Mouse (Mus musculus) splenic B cell, adult 2 months (primary cell): ENCODE results near the gene Rimklb.
"Not testable (repeated sequence)": the region's sequence is repeated elsewhere in the genome, so short reads cannot be mapped to it uniquely, and the experiment has no call there.

Experiments
- DNase-seq: peaks from one replicate; pipeline ENCODE4 v3.0.0-alpha.2; 2011; ENCODE audit warnings: low read depth, low spot score
- H3K27me3 ChIP-seq: 2 replicates; pipeline ENCODE4 v1.6.1; 2012; ENCODE audit warnings: mild to moderate bottlenecking, low read length, moderate library complexity, mixed read lengths; ENCODE audit not compliant: control insufficient read depth, poor library complexity, insufficient read depth, severe bottlenecking
- H3K36me3 ChIP-seq: 2 replicates; pipeline ENCODE4 v1.6.1; 2012; ENCODE audit warnings: mild to moderate bottlenecking, low read length, moderate library complexity, mixed read lengths; ENCODE audit not compliant: control insufficient read depth, poor library complexity, insufficient read depth, severe bottlenecking

Gene Rimklb

DNA sequence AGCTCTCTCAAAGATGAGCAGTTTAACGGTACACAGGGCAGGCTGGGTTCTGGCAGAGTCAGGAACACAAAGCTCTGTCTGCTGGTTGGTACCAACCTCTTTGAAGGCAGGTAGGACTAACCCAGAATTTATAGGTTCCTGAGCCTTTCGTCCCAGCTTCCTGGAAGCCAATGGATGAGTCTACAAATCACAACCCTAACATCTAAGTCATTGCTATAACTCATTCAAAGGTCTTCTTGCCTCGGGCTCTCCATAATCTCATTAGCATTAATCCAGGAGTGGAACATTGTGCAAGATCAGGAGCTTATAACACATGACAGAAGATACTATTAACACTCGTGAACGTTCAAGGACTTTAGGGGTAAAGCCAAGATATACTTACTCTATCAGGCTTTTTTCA lies at the start of gene Rimklb:
Rimklb (minus strand) TSS at position 101 of the 400 bp plus-strand sequence.
- no peaks in the 10 kb centered on the region; the same call in none of the 2 replicates for H3K27me3 ChIP-seq
- no peak for DNase-seq
- no peaks in the 10 kb centered on the region for H3K36me3 ChIP-seq

DNA sequence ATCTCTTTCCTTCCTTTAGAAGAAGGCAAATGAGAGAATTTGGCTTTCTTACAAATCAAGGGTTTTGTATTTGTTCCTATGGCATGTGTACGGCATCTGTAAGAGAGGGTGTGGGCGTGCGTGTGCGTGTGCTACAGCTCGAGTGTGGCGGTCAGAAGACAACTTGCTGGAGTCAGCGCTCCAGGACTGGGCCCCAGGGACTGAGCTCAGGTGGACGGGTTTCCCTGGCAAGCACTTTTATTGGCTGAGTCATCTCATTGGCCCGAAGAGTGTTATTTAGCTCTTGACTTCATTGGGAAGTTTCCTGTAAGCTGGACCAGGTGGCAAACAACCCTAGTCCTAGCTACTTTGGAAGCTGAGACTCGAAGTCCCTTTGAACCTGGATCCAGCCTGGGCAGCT lies 47.4 kb upstream of the Rimklb start:
- Histone ChIP-seq H3K27me3 (no peaks in the 10 kb centered on the region), H3K36me3 (no peaks in the 10 kb centered on the region)
- DNase-seq, result no peak

DNA sequence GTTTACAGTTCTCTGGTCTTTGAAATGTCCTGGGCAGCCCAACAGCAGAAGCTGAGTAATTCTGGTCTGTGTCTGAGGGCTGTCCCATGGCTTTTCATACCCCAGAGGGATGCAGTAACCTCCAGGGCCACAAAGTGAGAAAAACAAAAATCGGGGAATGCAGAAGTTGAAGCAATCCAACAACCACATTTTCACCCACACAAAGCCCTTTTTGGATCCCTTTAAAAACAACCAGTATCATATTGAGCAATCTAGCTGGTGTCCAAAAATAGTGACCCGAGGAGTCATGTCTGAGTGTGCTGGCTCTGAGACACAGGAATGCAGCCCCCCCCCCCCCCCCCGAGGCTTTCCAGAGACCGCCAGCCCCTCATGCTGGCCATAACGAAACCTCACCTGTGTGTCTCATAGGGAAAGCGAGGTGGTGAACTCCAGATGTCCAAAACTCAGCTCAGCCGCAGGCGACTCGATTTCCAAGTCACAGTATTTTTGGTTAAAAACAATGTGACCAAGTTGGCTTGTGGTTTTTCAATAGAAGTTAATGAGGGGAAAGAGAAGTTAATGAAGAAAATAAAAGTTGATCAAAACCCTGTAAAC lies 46.8 kb upstream of the Rimklb start:
- no peak for DNase-seq
- no peaks in the 10 kb centered on the region for H3K36me3 ChIP-seq
- no peaks in the 10 kb centered on the region for H3K27me3 ChIP-seq

DNA sequence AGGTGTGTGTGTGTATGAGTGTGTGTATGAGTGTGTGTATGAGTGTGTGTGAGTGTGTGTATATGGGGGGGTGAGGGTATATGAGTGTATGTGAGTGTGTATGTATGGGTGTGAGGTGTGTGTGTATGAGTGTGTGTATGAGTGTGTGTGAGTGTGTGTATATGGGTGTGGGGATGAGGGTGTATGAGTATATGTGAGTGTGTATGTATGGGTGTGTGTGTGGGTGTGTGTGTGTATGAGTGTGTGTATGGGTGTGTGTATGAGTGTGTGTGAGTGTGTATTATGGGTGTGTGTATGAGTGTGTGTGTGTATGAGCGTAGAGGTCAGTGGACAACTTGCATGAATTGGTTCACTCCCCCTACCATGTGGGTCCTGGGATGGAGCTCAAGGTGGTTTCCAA lies 46.1 kb upstream of the Rimklb start:
- DNase-seq, result no peak
- H3K27me3 ChIP-seq, result no peaks in the 10 kb centered on the region
- no peaks in the 10 kb centered on the region for H3K36me3 ChIP-seq

DNA sequence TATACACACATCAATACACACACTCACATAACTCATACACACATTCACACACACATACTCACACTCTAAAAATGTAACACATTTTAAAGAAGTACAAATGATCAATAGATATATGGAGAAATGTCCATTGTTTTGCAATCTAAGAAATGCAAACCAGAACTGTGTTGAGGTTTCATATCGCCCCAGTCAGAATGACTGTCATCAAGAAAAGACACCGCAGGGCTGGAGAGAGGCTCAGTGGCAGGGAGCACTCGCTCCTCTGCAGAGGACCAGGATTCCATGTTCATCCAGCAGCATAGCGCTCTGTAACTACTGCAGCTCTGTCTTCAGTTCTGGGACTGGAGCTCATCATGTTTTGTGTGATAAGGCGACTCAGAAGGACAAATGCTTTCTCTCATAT lies 45.0 kb upstream of the Rimklb start:
- Histone ChIP-seq H3K36me3 (no peaks in the 10 kb centered on the region), H3K27me3 (no peaks in the 10 kb centered on the region)
- no peak for DNase-seq

DNA sequence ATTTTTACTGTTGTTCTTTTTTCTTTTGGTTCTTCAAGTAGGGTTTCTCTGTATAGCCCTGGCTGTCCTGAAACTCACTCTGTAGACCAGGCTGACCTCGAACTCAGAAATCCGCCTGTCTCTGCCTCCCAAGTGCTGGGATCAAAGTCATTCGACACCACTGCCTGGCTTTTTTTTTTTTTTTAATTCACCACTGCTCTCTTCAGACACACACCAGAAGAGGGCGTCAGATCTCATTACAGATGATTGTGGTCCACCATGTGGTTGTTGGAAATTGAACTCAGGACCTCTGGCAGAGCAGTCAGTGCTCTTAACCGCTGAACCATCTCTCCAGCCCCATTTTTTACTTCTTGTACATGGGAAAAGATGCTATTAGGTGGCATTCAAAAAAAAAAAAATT lies 43.9 kb upstream of the Rimklb start:
- H3K36me3 ChIP-seq, DNase-seq, H3K27me3 ChIP-seq: not testable (repeated sequence)

DNA sequence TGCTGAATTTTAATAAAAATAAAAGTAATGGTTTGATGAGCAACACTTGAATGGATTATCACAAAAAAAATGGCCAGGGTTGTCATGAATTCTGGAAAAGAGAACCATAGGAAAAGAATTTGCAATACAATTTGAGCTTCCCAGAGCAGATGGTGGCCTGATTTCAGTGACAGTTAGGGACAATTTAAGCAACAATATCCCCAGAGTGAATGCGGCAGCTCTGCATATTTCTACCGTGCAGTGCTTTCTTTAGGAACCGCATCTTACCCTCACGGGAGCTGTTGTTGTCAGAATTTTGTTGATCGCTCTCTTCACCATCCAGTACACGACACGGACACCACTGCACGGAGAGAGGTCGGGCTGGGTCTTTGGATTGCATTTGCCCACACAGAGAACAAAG lies 41.0 kb upstream of the Rimklb start:
- H3K36me3 ChIP-seq, result no peaks in the 10 kb centered on the region
- no peaks in the 10 kb centered on the region for H3K27me3 ChIP-seq
- DNase-seq, result no peak

DNA sequence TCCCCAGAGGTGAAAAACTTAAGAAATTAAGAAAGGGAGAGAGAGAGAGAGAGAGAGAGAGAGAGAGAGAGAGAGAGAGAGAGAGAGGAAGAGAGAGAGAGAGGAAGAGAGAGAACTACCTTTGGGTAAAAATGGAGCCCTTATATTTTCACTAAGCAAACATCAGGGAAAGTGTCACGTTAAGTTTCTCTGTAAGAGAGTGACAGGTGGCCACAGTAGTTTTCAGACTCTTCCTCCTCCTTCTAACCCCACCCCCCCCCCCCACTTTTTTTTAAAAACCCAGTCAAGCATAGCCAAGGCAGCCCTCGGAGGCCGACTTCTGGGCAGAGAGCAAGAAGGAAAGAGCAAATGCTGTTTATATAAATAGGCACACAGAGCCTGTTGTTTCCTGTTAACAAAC lies 35.5 kb upstream of the Rimklb start:
- no peaks in the 10 kb centered on the region for H3K36me3 ChIP-seq
- no peaks in the 10 kb centered on the region for H3K27me3 ChIP-seq
- DNase-seq, result peak; percentile 46

DNA sequence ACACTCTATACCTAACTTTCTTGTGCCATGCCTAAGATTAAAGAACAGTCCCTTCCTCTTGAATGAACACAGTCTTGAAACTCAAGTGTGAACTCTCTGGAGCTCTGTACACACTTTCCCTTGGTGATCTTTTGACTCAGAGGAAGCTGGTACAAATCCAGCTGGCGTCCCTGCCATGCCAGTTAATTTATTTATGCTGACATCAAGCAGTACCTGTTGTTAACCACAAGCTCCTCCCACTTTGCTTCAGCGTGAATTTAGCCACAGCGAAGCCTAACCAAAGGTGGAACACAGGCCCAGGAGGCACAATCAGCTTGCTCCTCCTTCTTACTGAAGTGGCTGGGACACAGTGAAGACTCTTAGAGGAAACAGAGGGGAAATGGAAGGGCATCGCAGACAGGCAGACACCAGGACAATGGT lies 34.3 kb upstream of the Rimklb start:
- H3K36me3 ChIP-seq, result no peaks in the 10 kb centered on the region
- DNase-seq, result peak; percentile 65
- H3K27me3 ChIP-seq, result no peaks in the 10 kb centered on the region

DNA sequence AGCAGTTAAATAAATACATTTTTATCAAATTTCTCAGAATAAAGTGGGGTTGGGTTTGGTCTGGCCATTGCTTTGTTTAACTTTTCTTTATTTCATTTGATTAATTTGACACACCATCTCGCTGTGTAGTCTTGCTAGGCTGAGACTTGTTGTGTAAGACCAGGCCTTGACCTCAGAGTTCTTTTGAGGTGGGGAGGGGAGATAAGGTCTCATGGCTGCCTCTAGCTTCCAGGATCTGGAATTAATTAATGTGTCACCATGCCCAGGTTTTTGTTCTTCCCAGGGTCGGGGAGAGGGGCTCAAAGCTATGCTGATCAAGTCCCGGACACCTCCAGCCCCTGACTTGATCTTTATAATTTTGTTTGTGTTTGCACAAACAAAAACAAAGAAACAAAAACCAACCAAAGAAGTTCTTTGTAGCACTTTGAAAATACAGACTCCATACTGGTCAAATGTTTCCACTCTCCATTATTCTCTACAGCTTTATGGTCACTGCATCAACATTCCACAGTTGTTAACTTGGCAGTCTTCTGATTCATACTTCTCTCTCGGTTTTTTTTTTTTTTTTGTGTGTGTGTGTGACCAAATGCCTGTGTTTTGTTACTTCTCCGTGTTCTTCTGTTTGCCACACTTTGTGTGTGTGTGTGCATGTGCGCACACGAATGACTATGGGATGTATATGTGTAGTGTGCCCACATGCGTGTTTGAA lies 33.1 kb upstream of the Rimklb start:
- DNase-seq, result no peak
- Histone ChIP-seq H3K36me3 (no peaks in the 10 kb centered on the region), H3K27me3 (no peaks in the 10 kb centered on the region)

DNA sequence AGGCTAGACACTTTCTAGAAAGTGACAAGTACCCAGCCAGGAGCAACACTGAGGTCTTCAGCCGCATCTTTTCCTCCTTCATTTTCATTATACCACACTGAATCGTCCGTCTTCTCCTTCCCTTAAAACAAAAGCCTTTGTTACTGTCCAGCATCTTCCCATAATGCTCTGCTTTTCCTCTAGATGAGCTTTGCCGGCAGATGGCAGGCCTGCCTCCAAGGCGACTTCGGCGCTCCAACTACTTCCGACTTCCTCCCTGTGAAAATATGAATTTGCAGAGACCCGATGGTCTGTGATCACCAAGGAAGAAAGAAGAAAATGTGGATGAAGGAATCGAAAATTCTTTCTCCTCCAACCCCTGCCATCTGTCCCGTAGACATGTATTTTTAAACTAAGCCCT lies 29.6 kb upstream of the Rimklb start:
- H3K27me3 ChIP-seq, result no peaks in the 10 kb centered on the region
- no peaks in the 10 kb centered on the region for H3K36me3 ChIP-seq
- DNase-seq, result no peak

DNA sequence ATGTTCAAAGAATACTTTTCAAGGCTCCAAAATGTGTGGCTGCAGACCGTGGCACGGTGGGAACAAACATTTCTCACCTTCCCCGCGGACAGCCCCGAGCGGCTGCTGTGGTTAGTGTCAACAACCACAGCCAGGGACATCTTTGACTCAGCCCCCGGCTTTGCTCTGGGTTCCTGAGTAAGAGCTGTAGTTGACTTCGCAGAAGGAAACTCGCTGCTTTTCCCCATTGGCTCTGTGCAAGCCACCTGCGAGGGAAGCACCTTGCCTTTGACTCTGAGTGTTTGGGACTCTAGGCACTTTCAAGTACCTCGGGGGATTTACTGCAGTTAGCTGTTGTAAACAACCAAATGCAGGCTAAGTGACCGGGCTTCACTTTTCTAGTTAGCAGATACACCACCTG lies 29.0 kb upstream of the Rimklb start:
- no peaks in the 10 kb centered on the region for H3K36me3 ChIP-seq
- H3K27me3 ChIP-seq, result no peaks in the 10 kb centered on the region
- peak; percentile 25 for DNase-seq

DNA sequence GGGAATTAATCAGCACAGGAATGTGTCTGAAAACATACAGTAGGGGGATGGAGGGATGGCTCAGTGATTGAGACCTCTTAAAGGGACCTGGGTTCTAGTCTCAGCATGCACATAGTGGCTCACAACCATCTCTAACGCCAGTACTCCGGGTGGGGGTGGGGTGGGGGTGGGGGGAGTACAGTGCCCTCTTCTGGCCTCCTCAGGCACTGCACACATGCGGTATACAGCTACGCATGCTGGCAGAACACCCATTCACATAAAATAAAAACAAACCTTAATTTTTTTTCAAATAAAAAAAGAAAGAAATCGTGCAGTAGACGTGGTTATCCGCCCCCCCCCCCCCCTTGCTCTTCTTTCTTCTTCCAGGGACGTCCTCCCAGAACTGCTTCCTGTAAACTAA lies 24.7 kb upstream of the Rimklb start:
- H3K27me3 ChIP-seq, result no peaks in the 10 kb centered on the region
- H3K36me3 ChIP-seq, result no peaks in the 10 kb centered on the region
- no peak for DNase-seq

DNA sequence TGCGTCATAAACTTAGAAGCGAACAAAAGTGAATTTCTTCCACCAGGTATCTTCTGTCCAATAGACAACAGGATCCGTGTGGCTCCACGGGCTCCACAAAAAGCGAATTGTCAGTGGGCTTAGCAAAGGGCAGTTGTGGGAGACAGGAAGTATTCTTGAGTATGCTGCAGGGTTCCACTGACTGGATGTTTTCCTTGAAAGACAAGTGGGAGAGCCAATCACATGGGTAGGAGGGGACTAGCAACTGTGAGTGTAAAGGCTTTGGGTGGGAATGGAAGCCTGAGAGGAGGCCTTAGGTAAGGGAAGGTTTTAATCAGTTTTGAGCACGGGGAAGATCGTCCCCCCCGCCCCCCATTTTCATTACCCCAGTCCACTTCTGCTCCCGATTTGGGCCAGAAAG lies 24.0 kb upstream of the Rimklb start:
- H3K27me3 ChIP-seq, result no peaks in the 10 kb centered on the region
- no peaks in the 10 kb centered on the region for H3K36me3 ChIP-seq
- DNase-seq, result no peak

DNA sequence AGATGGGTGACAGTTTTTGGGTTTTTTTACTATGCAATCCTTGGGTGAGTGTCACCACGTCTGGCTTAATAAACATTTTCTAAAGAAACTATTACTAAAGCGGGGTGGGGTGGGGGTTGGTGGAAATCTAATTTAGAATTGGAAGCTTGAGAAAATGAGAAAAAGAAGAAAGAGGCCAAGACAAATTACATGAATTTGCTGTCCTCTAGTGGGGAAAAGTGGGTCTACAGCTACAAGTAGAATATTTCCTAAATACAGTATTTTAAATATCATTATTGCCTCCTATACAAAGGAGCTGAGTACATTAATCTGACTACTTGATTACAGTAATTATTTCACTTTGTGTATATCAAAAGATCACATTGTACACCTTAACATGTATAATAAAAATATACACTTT lies 20.8 kb upstream of the Rimklb start:
- Histone ChIP-seq H3K27me3 (no peaks in the 10 kb centered on the region), H3K36me3 (no peaks in the 10 kb centered on the region)
- DNase-seq, result peak; percentile 25

DNA sequence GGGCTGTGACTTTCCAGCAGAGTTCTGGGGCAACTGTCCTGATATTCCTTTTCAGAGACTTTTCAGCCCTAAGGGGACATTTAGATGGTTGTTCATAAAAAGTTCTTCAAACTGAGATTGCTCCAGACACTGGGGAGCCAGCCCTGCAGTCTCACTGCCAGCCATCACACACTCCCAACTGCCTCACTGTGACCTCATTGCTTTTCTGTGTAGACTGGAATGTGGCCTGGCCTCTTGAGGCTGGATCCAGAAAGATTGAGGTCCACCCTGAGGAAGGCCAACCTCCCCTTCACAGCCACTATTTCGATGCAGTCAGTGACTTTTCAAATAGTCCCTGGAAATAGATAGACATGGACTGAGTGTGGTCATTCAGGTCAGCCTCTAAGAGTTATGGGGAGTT lies 19.1 kb upstream of the Rimklb start:
- no peaks in the 10 kb centered on the region for H3K36me3 ChIP-seq
- DNase-seq, result no peak
- no peaks in the 10 kb centered on the region for H3K27me3 ChIP-seq
